Mouse (Mus musculus): ENCODE measurements around the gene Paqr5.

DNA sequence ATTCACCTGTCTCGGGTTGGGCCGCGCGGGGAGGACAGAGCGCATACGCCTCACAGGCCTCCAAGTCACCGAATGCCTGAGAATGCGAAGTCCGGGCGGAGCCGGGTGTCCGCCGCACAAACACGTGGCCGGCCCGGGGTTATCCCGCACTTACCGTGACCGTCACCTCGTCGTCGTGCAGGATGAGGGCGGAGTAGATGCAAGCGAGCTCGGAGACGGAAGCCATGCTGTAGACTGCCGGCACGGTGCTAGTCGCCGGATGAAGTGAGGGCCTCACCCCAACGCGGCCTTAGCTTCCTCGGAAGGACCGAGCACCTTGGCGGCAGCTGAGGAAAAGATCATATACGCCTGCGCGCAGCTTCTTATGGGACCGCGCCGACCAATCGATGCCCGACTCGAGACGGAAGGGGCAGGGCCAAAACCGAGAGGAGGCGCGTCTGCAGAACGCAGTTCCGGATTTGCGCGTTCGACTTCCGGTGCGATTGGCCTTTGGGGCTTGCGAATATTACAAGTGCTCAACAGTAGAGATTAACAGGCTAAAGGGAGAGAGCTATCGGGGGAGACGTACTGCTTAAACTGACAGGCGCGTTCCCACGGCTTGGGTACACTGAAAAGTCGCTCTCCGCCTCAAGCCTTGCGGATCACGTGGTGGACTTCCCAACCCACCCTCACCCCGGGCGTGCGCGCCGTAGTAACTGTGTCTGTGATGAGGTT is 112.3 kb downstream of the Paqr5 start, which contains the start of gene Rplp1:
- TF ChIP-seq MAFK (IDR thresholded peaks at IDR 0.05; ENCODE audit: insufficient read depth, low read depth, low read length) (no peak), HCFC1 (IDR thresholded peaks at IDR 0.05; ENCODE audit: borderline replicate concordance, insufficient read depth, low read length) (peak; percentile 12), ZNF384 (IDR thresholded peaks at IDR 0.05; ENCODE audit: low read depth, low read length) (no peak), ZC3H11A (IDR thresholded peaks at IDR 0.05; ENCODE audit: borderline replicate concordance, low read depth, low read length) (no peak)
